Mouse (Mus musculus) MN1 (cell line): Measurements from ENCODE around the gene Gm21310.
"Not testable (repeated sequence)": the region's sequence is repeated elsewhere in the genome, so short reads cannot be mapped to it uniquely, and the experiment has no call there.

Source experiments
- DNase-seq: peaks from one replicate; pipeline ENCODE4 v3.0.0-alpha.2; 2016; ENCODE audit warnings: low spot score

Gene Gm21310

GRCm38 (mm10) chrY:10147083-10147482, at the start of gene Gm21310:
Gene Gm21310 (minus strand): TSS chrY:10147183.
- DNase-seq = not testable (repeated sequence)
